Mouse (Mus musculus) midbrain, embryonic 10.5 days (tissue): ENCODE results near the gene 1110002E22Rik. TPM values are rescaled to one million over a fixed set of nuclear protein-coding genes. Genes with fewer than 3 reads are reported as not detected.

Experiments used
- DNase-seq: peaks from one replicate; pipeline ENCODE4 v3.0.0-alpha.2; 2017; ENCODE audit warnings: low spot score
- H3K27ac ChIP-seq: fragments of 300-500 bp; sonication (generic); replicated peaks from 2 replicates; pipeline ENCODE4 v1.5.1; 2016; ENCODE audit warnings: mild to moderate bottlenecking
- H3K27me3 ChIP-seq: fragments of 300-500 bp; sonication (generic); 2 replicates; pipeline ENCODE4 v1.6.1; 2016; ENCODE audit warnings: low read depth, mild to moderate bottlenecking; ENCODE audit not compliant: poor library complexity, severe bottlenecking
- H3K36me3 ChIP-seq: fragments of 300-500 bp; sonication (generic); 2 replicates; pipeline ENCODE4 v1.6.1; 2016; ENCODE audit warnings: mild to moderate bottlenecking, moderate library complexity
- H3K4me1 ChIP-seq: fragments of 300-500 bp; sonication (generic); 2 replicates; pipeline ENCODE4 v1.6.1; 2016
- H3K4me3 ChIP-seq: fragments of 300-500 bp; sonication (generic); 2 replicates; pipeline ENCODE4 v1.5.1; 2016; ENCODE audit warnings: mild to moderate bottlenecking, moderate library complexity
- H3K9me3 ChIP-seq: fragments of 300-500 bp; sonication (generic); replicated peaks from 2 replicates; pipeline ENCODE4 v1.6.1; 2016; ENCODE audit warnings: mild to moderate bottlenecking
- WGBS: fragments of 180-500 bp; shearing (Covaris S2); methylation state at CpG from one replicate; pipeline ENCODE4 v1.1.7; 2016; 5-methylcytosine and 5-hydroxymethylcytosine counted together
- polyA plus RNA-seq: library from polyadenylated mRNA; unstranded; fragments of >200 nt; fragmentation: Nextera tagmentation; extraction: Ambion mirVana; gene quantifications from 2 replicates; pipeline ENCODE4 v1.2.1, GENCODE M21; 2016

1110002E22Rik gene
- polyA plus RNA-seq, 1 experiment from 2014 or later = 0.01 TPM

DNA sequence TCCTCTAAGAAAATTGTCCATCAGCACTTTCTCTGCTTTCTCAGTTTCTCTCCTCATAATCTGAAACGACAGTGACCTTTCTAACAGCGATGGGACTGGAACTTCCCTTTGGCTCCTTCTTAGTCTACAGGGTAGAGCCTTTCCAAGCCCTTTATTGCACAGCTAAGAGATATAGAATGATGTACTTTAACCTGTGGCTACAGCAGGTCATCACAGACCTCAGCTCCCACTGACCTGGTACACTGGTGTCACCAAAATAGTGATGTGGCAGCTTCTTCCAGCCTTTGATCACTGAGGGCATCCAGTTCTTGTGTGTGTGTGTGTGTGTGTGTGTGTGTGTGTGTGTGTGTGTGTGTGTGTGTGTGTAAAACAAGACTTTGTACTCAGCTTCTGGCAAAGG, 56.6 kb downstream of the 1110002E22Rik start:
- Histone ChIP-seq H3K9me3 (no peaks in the 10 kb centered on the region), H3K36me3 (no peaks in the 10 kb centered on the region), H3K4me3 (no peak overlapping the region), H3K4me1 (no peaks in the 10 kb centered on the region), H3K27me3 (no peaks in the 10 kb centered on the region), H3K27ac (no peak overlapping the region)
- WGBS = 95% methylated on average over 2 of the region's 2 CpGs
- DNase-seq = no peak

DNA sequence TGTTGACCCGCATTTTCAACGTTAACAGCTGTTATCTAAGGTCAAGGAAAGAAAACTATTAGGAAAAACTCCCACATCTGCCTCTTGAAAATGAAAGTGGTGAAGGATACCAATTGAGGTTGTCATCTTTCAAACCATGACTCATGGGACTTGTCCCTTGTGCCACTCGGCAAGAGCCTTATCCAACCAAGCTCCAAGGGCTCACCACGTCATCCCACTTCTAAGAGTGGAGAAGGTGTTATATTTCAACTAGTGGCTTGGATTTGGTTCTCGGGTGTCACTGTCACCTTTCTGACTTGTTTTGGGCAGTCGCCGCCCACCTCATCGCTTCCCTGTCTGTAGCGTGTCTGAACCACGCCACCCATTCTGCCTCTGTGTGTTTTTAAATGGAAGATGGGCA, 59.0 kb downstream of the 1110002E22Rik start:
- no peak overlapping the region for H3K4me3 ChIP-seq
- H3K27me3 ChIP-seq = no peaks in the 10 kb centered on the region
- DNase-seq = no peak
- no peak overlapping the region for H3K27ac ChIP-seq
- H3K36me3 ChIP-seq = no peaks in the 10 kb centered on the region
- WGBS = 88% methylated on average over 10 of the region's 10 CpGs
- peaks cover 8% of the 10 kb centered on the region for H3K4me1 ChIP-seq
- H3K9me3 ChIP-seq = no peaks in the 10 kb centered on the region

- H3K4me3 ChIP-seq = no peak overlapping the region
- 96% methylated on average over 6 of the region's 6 CpGs for WGBS
- no peaks in the 10 kb centered on the region for H3K36me3 ChIP-seq
These were observed 64.3 kb downstream of the 1110002E22Rik start for GRCm38 (mm10) chr3:138129110-138129509.

DNA sequence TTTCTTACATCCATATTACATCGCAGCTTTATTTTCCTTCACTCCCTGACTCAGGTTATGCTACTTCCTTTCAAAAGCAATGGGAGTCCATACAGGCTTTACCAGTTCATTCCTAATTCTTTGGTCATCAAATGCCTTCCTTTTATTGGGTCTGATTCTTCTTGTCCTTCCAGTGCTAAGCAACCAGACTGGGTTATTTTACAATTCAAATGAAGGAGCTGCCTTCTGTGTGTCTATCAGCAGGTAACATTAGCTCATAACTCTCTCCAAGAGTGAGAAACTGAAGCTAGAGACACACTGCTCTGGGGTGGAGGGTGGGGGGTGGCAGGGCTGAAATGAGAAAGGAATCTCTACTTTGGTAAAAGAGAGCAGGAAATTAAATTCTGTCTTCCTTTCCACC, 65.8 kb downstream of the 1110002E22Rik start:
- Histone ChIP-seq H3K27me3 (no peaks in the 10 kb centered on the region), H3K27ac (peak overlapping the region; percentile 61; the same call in 1 of the 2 replicates), H3K36me3 (no peaks in the 10 kb centered on the region), H3K4me3 (no peak overlapping the region), H3K9me3 (no peaks in the 10 kb centered on the region), H3K4me1 (peaks cover 21% of the 10 kb centered on the region)
- no peak for DNase-seq
- WGBS = 64% methylated on average over 1 of the region's 1 CpGs

More at GRCm38 (mm10) chr3:138129110-138129509, 64.3 kb downstream of the 1110002E22Rik start:
- Histone ChIP-seq H3K27me3 (no peaks in the 10 kb centered on the region), H3K27ac (no peak overlapping the region), H3K4me1 (peaks cover 21% of the 10 kb centered on the region), H3K9me3 (no peaks in the 10 kb centered on the region)
- DNase-seq = no peak

Other genes starting within 250 kb of the 1110002E22Rik start
- gene H2afz, start 200.6 kb upstream of the 1110002E22Rik start, polyA plus RNA-seq = 3,193 and 3,605 TPM in 2 replicates
- gene Dnajb14, start 197.4 kb upstream of the 1110002E22Rik start, polyA plus RNA-seq = 4.8 and 7.0 TPM in 2 replicates
- gene Lamtor3, start 146.5 kb upstream of the 1110002E22Rik start, polyA plus RNA-seq = 91.6 and 91.8 TPM in 2 replicates
- 2.3 and 2.9 TPM in 2 replicates for gene Dapp1, start 83.5 kb upstream of the 1110002E22Rik start, polyA plus RNA-seq
- not detected in 2 replicates for gene Gm5105, start 2.3 kb downstream of the 1110002E22Rik start, polyA plus RNA-seq
- 17.8 and 19.5 TPM in 2 replicates for gene Trmt10a, start 78.4 kb downstream of the 1110002E22Rik start, polyA plus RNA-seq
- 11.3 and 12.5 TPM in 2 replicates for gene Mttp, start 79.9 kb downstream of the 1110002E22Rik start, polyA plus RNA-seq
- not detected in 2 replicates for gene 4930579F01Rik, start 128.8 kb downstream of the 1110002E22Rik start, polyA plus RNA-seq
- gene Adh7, start 152.7 kb downstream of the 1110002E22Rik start, polyA plus RNA-seq = 0.25 TPM in 1 of 2 replicates, not detected in the other
- gene Adh1, start 195.9 kb downstream of the 1110002E22Rik start, polyA plus RNA-seq = 0.14 TPM in 1 of 2 replicates, not detected in the other
- gene Adh6a, start 248.2 kb downstream of the 1110002E22Rik start, polyA plus RNA-seq = not detected in 2 replicates